11 mouse cellular contexts compared by ENCODE assay signal in genomic region chr8:21391511-21391910, GRCm38 (mm10). TPM values are rescaled to one million over a fixed set of nuclear protein-coding genes. Genes with fewer than 3 reads are reported as not detected.
"Had no signal": no experiment of that assay in that cellular context is flagged by ENCODE, and none has a peak within 500 bp of the region (broad histone marks: within the 10 kb centered on the region; RNA-seq: fewer than 3 reads in every experiment).

TSS of gene Defa33 (plus strand) at chr8:21391811.

RNA-seq across cellular contexts. Expression of gene Defa33, which starts in this region (rescaled TPM):
- polyA plus RNA-seq: neural tube, embryonic 12.5 days; neural tube, embryonic 13.5 days; neural tube, embryonic 14.5 days; neural tube, embryonic 15.5 days; spleen, adult 2 months; stomach, embryonic 14.5 days; stomach, embryonic 16.5 days; stomach, postnatal 0 days; testis, adult 2 months; thymus, adult 2 months; urinary bladder, adult 2 months had no signal
